Mouse (Mus musculus) yolk sac, embryonic 10.5 days (tissue): ENCODE data around the gene Kif5c.

Experiments
- DNase-seq: peaks from one replicate; pipeline ENCODE4 v3.0.0-alpha.2; 2017; ENCODE audit warnings: low spot score

Gene Kif5c

GRCm38 (mm10) chr2:49745094-49745781, 126.1 kb downstream of the Kif5c start:
- no peak for DNase-seq

GRCm38 (mm10) chr2:49746947-49747346, 127.8 kb downstream of the Kif5c start:
- no peak for DNase-seq

GRCm38 (mm10) chr2:49747670-49748069, 128.6 kb downstream of the Kif5c start:
- no peak for DNase-seq

DNA sequence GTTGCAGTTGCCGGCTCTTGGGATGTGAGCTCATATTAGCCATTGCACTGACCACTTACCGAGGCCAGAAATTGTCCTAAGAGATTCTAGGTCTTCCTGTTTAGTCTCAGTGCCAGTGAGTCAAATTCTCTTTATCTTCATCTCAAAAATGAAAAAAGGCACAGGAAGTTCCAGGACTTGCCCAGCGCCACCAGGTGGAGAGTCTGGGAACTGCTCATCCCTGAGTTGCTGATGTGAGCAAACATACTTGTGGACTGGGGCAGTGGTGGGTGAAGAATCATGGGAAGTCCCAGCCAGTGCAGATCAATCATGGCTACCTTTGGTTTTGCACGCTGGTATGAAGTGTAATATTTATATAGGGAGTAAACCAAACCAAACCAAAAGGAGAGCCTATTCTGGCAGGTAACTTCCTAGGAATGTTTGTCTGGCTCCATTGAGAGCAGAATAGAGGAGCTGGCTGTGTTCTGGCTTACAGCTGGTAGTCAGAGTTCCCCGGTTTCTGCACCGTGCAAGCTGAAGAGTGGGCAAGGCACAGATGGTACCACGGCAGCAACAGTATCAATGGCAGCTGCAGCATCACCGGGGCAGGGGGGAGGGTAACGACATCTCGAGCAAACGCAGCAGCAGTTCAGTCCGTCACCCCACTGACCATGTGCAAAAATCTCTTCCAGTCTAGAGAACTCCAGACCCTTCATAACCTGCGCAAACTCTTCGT, 129.7 kb downstream of the Kif5c start:
- DNase-seq: no peak

GRCm38 (mm10) chr2:49749730-49750576, 130.9 kb downstream of the Kif5c start:
- DNase-seq: no peak

DNA sequence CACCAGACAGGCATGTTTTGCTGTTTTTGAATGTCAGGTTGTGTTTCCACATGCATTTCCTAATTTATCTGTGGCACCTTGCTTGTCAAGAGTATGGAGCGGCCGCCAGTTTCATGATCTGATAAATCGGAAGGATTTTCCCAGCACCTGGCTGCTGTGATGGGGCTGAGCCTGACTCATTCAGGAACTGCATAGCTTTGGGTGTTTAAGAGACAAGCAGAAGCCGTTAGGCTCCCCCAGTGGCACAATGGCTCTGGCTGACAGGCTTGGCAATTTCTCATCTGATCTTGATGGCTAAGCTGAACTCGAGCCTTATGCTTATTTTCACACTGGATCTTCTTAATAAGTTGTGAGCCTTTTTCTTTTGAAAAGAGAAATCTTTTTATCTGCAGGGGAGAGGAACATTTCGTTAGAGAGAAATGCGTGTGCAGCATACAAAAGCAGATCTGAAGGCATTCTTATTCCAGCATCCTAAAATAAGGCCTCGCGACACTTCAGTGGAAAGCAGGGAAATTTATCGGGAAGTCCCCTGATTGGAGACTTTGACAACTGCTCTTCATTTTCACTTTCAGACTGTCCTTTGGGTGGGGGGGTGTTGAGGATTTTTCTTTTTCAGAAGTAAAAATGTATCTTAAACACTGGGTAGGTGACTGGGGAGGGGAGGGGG, 132.6 kb downstream of the Kif5c start:
- DNase-seq: no peak

DNA sequence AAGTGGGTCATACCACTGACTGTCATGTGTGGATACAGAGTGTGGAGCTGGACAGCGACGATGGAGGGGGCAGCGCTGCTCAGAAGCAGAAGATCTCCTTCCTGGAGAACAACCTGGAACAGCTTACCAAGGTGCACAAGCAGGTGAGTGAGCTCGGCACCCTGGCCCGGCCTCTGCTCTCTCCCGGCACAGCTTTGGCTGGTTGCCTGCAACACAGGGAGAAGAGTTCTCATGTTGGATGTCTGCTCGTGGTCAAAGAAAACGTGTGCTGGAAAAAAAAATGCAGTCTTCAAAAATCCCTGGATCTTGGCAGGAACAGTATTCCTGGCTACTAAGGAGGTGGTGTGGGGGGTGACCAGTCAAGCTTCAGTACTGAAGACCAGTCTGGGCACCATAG, 133.1 kb downstream of the Kif5c start:
- DNase-seq: no peak

DNA sequence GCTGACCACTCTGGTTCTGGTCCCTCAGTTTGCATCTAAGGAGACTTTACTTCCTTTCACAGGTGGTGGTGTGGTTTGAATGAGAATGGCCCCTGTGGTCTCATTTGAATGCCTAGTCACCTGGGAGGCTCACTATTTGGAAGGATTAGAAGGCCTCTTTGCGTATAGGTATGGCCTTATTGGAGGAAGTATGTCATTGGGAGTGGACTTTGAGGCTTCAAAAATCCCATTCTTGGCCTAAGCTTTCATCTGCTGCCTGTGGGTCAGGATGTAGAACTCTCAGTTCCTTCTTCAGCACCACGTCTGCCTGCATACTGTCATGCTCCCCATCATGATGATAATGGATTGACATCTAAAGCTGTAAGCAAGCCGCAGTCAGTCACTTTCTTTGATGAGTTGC, 134.0 kb downstream of the Kif5c start:
- DNase-seq: no peak

GRCm38 (mm10) chr2:49755054-49755453, 136.0 kb downstream of the Kif5c start:
- no peak for DNase-seq

DNA sequence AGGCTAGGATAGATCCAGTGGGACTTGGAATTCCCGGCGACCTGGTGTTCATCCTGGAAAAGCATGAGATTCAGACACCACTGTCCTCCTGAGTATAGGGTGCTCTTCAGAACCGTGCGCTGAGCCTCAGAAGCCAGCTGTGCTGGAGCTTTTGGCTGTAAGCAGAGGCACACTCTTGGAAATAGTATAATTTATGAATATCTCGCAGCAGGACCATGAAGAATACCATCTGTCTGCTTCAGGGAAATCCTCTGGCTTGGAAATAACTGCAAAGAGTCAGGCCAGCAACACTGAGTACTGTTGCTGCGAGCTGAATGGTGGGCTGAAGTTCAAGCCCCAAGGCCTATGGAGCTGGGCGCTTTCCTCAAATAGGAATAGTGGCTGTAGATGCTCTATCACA, 138.5 kb downstream of the Kif5c start:
- DNase-seq: no peak

DNA sequence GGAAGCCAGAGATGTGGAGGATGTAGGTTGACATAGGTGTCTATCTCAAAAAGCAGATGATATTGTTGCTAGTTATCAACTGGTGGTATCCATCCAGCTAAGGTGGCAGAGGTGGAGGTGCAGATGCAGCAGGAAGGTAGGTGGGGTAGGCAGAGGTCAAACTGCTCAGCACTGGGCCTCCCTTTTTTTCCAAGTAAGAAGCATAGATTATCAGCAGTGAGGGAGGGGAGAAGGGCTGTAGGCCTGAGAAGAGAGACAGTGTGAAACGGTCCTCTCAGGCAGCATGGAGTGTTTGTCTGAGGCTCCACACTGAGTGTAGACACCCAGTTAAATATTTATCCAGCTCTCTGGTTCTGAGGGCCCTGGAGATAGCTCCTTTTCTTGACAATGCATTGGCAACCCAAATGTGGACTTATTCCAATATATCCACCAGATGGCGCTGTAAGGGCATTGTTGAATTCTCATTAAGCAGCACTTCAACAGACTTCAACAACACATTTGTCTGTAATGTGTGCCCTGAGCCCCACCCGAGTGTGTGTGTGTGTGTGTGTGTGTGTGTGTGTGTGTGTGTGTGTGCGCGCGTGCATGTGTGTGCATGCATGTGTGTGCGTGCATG, 145.3 kb downstream of the Kif5c start:
- DNase-seq: peak; percentile 64

DNA sequence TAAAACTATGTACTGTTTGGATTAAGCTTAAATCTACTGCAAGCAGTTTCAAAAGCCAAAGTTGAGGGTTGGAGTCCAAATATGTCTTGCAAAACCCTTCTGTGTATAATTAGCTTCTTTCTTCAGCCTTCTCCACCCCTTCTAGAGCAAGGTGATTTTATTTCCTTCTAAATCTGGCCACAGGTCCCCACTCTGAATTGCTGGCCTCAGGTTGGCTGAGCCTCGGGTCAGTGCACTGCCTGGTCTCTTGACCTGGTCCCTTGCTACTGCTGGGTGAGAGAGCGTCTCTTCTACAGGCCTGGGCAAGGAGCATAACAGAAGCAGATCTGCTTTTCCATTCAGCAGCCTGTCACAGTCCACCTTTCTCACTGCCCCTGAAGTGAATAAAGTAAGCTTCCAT, 149.8 kb downstream of the Kif5c start:
- DNase-seq: no peak

DNA sequence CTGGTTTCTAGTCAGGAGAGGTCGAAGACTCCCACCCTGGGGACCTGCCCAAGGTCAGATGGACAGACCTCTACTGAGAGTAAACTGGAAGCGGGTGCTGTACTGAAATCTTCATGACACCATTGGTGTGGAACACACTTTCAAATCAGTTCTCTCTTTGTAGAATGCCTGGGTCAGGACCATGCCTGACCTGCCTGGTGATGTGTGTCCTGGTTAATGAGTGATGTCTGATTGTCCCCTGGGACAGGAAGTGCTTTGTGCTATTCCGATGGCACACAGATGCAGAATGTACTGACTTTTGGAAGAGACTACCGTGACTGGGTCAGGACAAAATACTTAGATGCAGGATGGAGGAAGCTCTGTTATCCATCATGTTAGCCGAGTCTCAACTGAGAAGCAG, 151.3 kb downstream of the Kif5c start:
- DNase-seq: no peak

DNA sequence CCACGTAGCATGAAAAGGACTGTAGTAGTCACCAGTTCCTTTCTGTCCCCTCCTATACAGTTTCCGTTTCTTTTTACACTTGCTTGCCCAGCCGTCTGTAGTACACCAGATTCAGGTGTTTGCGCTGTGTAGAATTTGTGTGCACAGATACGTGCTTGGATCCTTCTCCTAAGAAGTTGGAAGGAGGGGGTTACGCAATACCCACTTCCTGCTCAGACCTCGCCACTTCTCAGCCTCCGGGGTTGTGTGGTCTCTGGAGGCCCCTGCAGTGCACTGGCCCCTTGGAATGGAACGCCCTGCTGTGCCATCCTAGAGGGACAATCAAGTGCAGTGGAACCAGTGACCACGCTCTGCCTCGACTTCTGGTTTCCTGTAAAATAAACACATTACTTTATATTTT, 152.1 kb downstream of the Kif5c start:
- DNase-seq: peak; percentile 31

- no peak for DNase-seq
These were observed 154.3 kb downstream of the Kif5c start for GRCm38 (mm10) chr2:49773194-49773931.

- DNase-seq: no peak
These were observed 155.1 kb downstream of the Kif5c start for GRCm38 (mm10) chr2:49774180-49774579.

GRCm38 (mm10) chr2:49775187-49775586, 156.1 kb downstream of the Kif5c start:
- no peak for DNase-seq

GRCm38 (mm10) chr2:49775735-49776134, 156.6 kb downstream of the Kif5c start:
- no peak for DNase-seq

GRCm38 (mm10) chr2:49776407-49776806, 157.3 kb downstream of the Kif5c start:
- DNase-seq: no peak

DNA sequence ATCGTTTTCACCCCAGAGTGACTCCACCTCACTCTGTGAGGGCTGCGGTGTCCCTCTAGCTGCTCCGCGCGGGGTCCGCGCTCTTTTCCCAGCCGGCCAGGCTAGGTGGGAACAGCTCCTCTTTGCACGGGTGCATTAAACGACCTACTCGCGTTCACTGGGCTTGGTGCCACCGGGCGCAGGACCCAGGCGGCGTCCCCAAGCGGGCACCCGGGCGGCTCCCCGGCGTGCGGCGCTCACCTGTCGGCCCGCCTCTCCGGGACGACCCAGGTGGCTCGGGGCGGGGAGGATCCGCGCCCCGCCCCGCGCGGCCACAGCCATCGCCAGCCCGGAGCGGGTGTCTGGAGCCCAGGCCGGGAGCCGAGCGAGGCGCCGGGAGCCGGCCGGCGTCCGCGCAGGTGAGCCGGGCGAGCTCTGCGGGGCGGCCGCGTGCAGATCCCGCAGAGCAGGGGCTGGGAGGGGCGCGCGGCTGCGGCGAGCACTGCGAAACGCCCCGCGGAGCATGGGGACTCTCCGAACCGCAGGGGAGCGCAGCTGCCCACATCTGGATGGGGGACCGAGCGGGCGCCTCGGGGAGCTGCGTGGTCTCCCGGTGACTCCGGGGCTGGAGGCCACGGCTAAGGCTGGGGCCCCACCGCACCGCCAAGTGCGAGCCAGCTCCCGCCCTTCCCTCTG, 168.4 kb downstream of the Kif5c start, which contains the start of gene Lypd6b:
TSS of gene Lypd6b (plus strand) at position 313 of the 675 bp plus-strand sequence.
- DNase-seq: peak; percentile 29

GRCm38 (mm10) chr2:49788051-49788418, 168.9 kb downstream of the Kif5c start:
- DNase-seq: no peak
